Mouse (Mus musculus) embryonic facial prominence, embryonic 13.5 days (tissue): ENCODE measurements at regions not wholly inside any gene's neighbourhood (a gene's known extent, or its start where the extent isn't known, plus 50 kb on each side); places are given as distances from the start of the nearest gene placed in this dataset.
"Not testable (repeated sequence)": the region's sequence is repeated elsewhere in the genome, so short reads cannot be mapped to it uniquely, and the experiment has no call there.

Experiments
- ATAC-seq: fragments of 200-750 bp; cut with Nextera tagmentation; 2 replicates; pipeline ENCODE4 v1.8.0; 2017; ENCODE audit warnings: low read depth; ENCODE audit not compliant: insufficient number of reproducible peaks, insufficient read depth, low FRiP score, low TSS enrichment
- H3K27ac ChIP-seq: fragments of 300-500 bp; sonication (generic); 2 replicates; pipeline ENCODE4 v1.5.1; 2015; ENCODE audit warnings: moderate library complexity, mild to moderate bottlenecking, inconsistent platforms
- H3K27me3 ChIP-seq: fragments of 300-500 bp; sonication (generic); 2 replicates; pipeline ENCODE4 v1.6.1; 2015; ENCODE audit warnings: mild to moderate bottlenecking, inconsistent platforms
- H3K36me3 ChIP-seq: fragments of 300-500 bp; sonication (generic); 2 replicates; pipeline ENCODE4 v1.6.1; 2015; ENCODE audit warnings: mild to moderate bottlenecking, inconsistent platforms
- H3K4me1 ChIP-seq: fragments of 300-500 bp; sonication (generic); 2 replicates; pipeline ENCODE4 v1.6.1; 2015; ENCODE audit warnings: inconsistent platforms
- H3K4me2 ChIP-seq: fragments of 300-500 bp; sonication (generic); 2 replicates; pipeline ENCODE4 v1.6.1; 2015; ENCODE audit warnings: moderate library complexity, mild to moderate bottlenecking, inconsistent platforms
- H3K4me3 ChIP-seq: fragments of 300-500 bp; sonication (generic); 2 replicates; pipeline ENCODE4 v1.5.1; 2015; ENCODE audit warnings: mild to moderate bottlenecking, inconsistent platforms
- H3K9ac ChIP-seq: fragments of 300-500 bp; sonication (generic); 2 replicates; pipeline ENCODE4 v1.6.1; 2015; ENCODE audit warnings: mild to moderate bottlenecking, inconsistent platforms
- H3K9me3 ChIP-seq: fragments of 300-500 bp; sonication (generic); 2 replicates; pipeline ENCODE4 v1.6.1; 2016; ENCODE audit warnings: inconsistent platforms
- WGBS: fragments of 180-500 bp; shearing (Covaris S2); methylation state at CpG from one replicate; pipeline ENCODE4 v1.1.7; 2015; ENCODE audit warnings: mixed read lengths; 5-methylcytosine and 5-hydroxymethylcytosine counted together

GRCm38 (mm10) chr12:45287759-45288158, 213.2 kb upstream of the Stxbp6 start:
- Histone ChIP-seq H3K9me3 (no peaks in the 10 kb centered on the region), H3K27me3 (no peaks in the 10 kb centered on the region), H3K4me1 (no peaks in the 10 kb centered on the region), H3K4me2 (no peak overlapping the region), H3K9ac (no peak overlapping the region), H3K4me3 (no peak overlapping the region), H3K36me3 (no peaks in the 10 kb centered on the region), H3K27ac (no peak overlapping the region)
- ATAC-seq: no peak
- 72% methylated on average over 2 of the region's 2 CpGs for WGBS

DNA sequence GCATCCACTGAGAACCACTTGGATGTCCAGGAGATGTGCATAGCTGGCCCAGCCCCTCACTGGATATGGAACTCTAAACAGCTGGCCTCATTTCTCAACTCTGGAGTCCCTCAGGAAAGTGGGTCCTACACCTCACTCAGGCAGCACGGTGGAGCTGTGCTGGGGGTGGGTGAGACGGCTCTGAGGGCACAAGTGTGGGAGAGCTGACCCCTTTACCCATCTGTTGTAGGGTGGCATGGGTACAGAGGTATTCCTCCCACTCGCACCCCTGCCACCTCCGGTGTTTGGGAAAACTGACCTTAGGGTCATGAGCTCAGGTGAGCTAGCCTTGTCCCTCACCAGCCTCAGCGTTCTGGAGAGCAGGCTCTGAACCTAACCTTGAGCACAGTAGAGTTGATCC, 181.8 kb upstream of the Stxbp6 start:
- no peak overlapping the region for H3K9ac ChIP-seq
- H3K36me3 ChIP-seq: no peaks in the 10 kb centered on the region
- H3K9me3 ChIP-seq: no peaks in the 10 kb centered on the region
- H3K27me3 ChIP-seq: no peaks in the 10 kb centered on the region
- no peaks in the 10 kb centered on the region for H3K4me1 ChIP-seq
- WGBS: 87% methylated on average over 5 of the region's 5 CpGs
- H3K4me2 ChIP-seq: no peak overlapping the region
- H3K27ac ChIP-seq: no peak overlapping the region
- H3K4me3 ChIP-seq: no peak overlapping the region
- ATAC-seq: no peak

DNA sequence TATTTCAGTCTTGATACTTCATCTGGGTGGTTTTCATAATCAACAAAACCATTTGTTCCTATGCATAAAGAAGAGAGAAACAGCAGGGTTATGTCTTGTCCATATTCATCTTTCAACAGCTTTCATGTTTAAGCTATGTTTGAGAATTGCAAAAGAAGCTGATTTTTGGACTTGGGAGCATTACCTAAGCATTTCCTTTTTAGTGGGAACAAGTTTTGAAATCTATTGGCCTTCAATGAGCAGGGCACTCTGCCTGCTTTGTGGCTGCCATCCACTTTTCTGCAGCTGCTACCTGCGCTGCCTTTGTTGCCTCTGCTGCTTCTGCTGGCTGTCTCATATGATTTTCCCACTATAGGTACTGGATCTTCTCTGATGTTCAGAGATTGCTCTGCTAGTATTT, 136.6 kb upstream of the Stxbp6 start:
- no peak for ATAC-seq
- Histone ChIP-seq H3K36me3 (no peaks in the 10 kb centered on the region), H3K27ac (no peak overlapping the region), H3K9ac (no peak overlapping the region), H3K27me3 (no peaks in the 10 kb centered on the region), H3K4me2 (no peak overlapping the region), H3K4me1 (no peaks in the 10 kb centered on the region), H3K4me3 (no peak overlapping the region), H3K9me3 (no peaks in the 10 kb centered on the region)
- 93% methylated on average over 1 of the region's 1 CpGs for WGBS

- Histone ChIP-seq H3K36me3 (no peaks in the 10 kb centered on the region), H3K9me3 (no peaks in the 10 kb centered on the region), H3K4me1 (no peaks in the 10 kb centered on the region), H3K27me3 (no peaks in the 10 kb centered on the region), H3K4me3 (no peak overlapping the region), H3K9ac (no peak overlapping the region), H3K4me2 (no peak overlapping the region), H3K27ac (no peak overlapping the region)
- peak; percentile 43; the same call in 1 of the 2 replicates for ATAC-seq
- 67% methylated on average over 19 of the region's 19 CpGs for WGBS
These were observed 120.9 kb upstream of the Stxbp6 start for GRCm38 (mm10) chr12:45195304-45195920.

GRCm38 (mm10) chr12:45187149-45187548, 112.6 kb upstream of the Stxbp6 start:
- no peaks in the 10 kb centered on the region for H3K9me3 ChIP-seq
- 13% methylated on average over 6 of the region's 6 CpGs for WGBS
- no peak overlapping the region for H3K4me3 ChIP-seq
- no peaks in the 10 kb centered on the region for H3K4me1 ChIP-seq
- H3K36me3 ChIP-seq: no peaks in the 10 kb centered on the region
- no peak overlapping the region for H3K4me2 ChIP-seq
- no peak for ATAC-seq
- no peaks in the 10 kb centered on the region for H3K27me3 ChIP-seq
- no peak overlapping the region for H3K9ac ChIP-seq
- no peak overlapping the region for H3K27ac ChIP-seq

DNA sequence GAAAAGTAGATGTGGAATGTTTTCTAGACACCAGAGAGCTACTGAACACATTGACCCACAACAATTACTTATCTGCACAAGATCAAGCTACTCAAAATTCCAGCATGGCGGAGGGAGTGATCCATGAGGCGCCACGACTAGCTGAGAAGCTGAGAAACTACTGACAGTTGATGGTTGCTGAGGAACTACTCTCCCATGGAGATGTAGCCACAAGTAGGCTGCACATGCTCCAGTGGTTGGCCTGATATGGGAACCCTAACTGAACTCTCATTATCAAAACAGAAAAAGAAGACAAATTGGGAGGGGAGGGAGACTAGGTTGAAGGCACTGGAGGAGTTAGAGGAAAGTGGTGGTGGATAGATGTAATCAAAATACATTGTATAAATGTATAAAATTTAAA, 110.0 kb upstream of the Stxbp6 start:
- ATAC-seq: no peak
- H3K4me3 ChIP-seq: no peak overlapping the region
- no peaks in the 10 kb centered on the region for H3K36me3 ChIP-seq
- H3K27me3 ChIP-seq: no peaks in the 10 kb centered on the region
- H3K9me3 ChIP-seq: no peaks in the 10 kb centered on the region
- 75% methylated on average over 3 of the region's 3 CpGs for WGBS
- no peaks in the 10 kb centered on the region for H3K4me1 ChIP-seq
- H3K4me2 ChIP-seq: no peak overlapping the region
- no peak overlapping the region for H3K9ac ChIP-seq
- no peak overlapping the region for H3K27ac ChIP-seq

GRCm38 (mm10) chr12:45177454-45177853, 102.9 kb upstream of the Stxbp6 start:
- H3K4me1 ChIP-seq: no peaks in the 10 kb centered on the region
- no peak overlapping the region for H3K4me2 ChIP-seq
- no peak overlapping the region for H3K9ac ChIP-seq
- no peak for ATAC-seq
- H3K27me3 ChIP-seq: no peaks in the 10 kb centered on the region
- no peak overlapping the region for H3K4me3 ChIP-seq
- WGBS: 85% methylated on average over 3 of the region's 3 CpGs
- no peaks in the 10 kb centered on the region for H3K36me3 ChIP-seq
- no peaks in the 10 kb centered on the region for H3K9me3 ChIP-seq
- no peak overlapping the region for H3K27ac ChIP-seq

DNA sequence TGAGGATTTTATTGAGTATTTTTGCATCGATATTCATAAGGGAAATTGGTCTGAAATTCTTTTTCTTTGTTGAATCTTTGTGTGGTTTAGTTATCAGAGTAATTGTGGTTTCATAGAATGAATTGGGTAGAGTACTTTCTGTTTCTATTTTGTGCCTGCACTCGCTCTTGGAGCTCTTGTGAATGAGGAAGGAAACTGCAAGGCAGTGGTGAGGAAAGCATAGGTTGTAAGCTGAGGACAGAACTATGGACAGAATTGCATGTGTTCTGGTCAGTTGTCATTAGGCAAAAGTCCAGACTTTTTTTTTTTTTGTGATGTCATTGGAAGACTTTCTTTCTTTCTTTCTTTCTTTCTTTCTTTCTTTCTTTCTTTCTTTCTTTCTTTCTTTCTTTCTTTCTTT, 100.8 kb upstream of the Stxbp6 start:
- not testable (repeated sequence) for H3K4me1 ChIP-seq, H3K4me3 ChIP-seq, H3K4me2 ChIP-seq, H3K36me3 ChIP-seq, H3K9ac ChIP-seq, H3K27me3 ChIP-seq, ATAC-seq, H3K9me3 ChIP-seq, H3K27ac ChIP-seq
- WGBS: 85% methylated on average over 2 of the region's 2 CpGs

- no peaks in the 10 kb centered on the region for H3K27me3 ChIP-seq
- WGBS: 35% methylated on average over 8 of the region's 8 CpGs
- no peaks in the 10 kb centered on the region for H3K4me1 ChIP-seq
- no peak for ATAC-seq
- H3K9me3 ChIP-seq: no peaks in the 10 kb centered on the region
- H3K27ac ChIP-seq: no peak overlapping the region
- no peak overlapping the region for H3K9ac ChIP-seq
- no peak overlapping the region for H3K4me2 ChIP-seq
- H3K36me3 ChIP-seq: no peaks in the 10 kb centered on the region
- no peak overlapping the region for H3K4me3 ChIP-seq
These were observed 97.6 kb upstream of the Stxbp6 start for GRCm38 (mm10) chr12:45171927-45172642.

DNA sequence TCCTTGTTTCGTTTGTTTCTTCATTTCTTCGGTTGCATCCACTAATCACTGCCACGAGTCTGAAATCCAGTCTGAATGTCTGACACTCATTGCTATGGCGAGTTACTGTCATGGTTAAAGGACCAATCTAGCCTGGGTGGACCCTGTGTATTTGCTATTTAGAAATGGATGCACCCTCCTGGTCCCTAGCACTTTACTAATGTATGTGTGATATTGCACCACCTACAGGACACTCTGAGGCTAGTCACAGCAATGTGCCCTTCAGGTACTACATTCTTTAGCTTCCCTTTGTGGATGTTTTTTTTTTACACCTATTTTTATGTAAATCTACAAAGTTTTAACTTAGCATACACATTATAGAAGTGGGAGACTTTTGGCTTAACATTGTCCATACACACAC, 87.5 kb upstream of the Stxbp6 start:
- H3K36me3 ChIP-seq: no peaks in the 10 kb centered on the region
- no peak overlapping the region for H3K27ac ChIP-seq
- 65% methylated on average over 4 of the region's 4 CpGs for WGBS
- no peaks in the 10 kb centered on the region for H3K9me3 ChIP-seq
- no peak overlapping the region for H3K9ac ChIP-seq
- no peak for ATAC-seq
- no peak overlapping the region for H3K4me2 ChIP-seq
- no peaks in the 10 kb centered on the region for H3K4me1 ChIP-seq
- H3K27me3 ChIP-seq: no peaks in the 10 kb centered on the region
- H3K4me3 ChIP-seq: no peak overlapping the region

DNA sequence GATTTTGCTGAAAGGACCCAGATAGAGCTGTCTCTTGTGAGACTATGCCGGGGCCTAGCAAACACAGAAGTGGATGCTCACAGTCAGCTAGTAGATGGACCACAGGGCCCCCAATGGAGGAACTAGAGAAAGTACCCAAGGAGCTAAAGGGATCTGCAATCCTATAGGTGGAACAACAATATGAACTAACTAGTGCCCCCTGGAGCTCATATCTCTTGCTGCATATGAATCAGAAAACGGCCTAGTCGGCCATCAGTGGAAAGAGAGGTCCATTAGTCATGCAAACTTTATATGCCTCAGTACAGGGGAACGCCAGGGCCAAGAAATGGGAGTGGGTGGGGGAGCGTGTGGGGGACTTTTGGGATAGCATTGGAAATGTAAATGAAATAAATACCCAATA, 87.1 kb upstream of the Stxbp6 start:
- not testable (repeated sequence) for H3K27ac ChIP-seq, H3K4me3 ChIP-seq, H3K4me2 ChIP-seq, H3K9ac ChIP-seq, H3K4me1 ChIP-seq, ATAC-seq, H3K36me3 ChIP-seq, H3K27me3 ChIP-seq, H3K9me3 ChIP-seq
- 82% methylated on average over 5 of the region's 5 CpGs for WGBS

DNA sequence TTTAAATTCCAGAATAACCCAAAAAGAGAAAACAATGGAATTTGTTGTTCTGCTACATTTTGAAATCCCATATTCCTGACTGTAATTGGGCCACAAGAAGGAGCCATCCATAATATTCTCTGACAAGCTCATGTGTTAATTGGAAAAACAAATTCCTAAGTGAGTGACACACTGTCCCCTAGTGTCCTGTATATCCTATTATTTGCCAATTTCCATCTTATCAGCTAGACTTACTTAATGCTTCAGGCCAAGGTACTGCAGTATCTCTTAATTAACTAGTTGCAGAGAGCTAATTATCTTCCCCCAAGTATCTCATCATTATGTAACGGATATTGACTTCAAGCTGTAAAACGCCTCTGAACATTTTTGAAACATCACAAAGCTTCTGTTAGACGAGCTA, 84.5 kb upstream of the Stxbp6 start:
- no peak for ATAC-seq
- Histone ChIP-seq H3K4me3 (no peak overlapping the region), H3K4me2 (no peak overlapping the region), H3K27me3 (no peaks in the 10 kb centered on the region), H3K4me1 (no peaks in the 10 kb centered on the region), H3K9ac (no peak overlapping the region), H3K9me3 (no peaks in the 10 kb centered on the region), H3K27ac (no peak overlapping the region), H3K36me3 (no peaks in the 10 kb centered on the region)
- WGBS: 74% methylated on average over 3 of the region's 3 CpGs
